Mouse (Mus musculus) lung, embryonic 15.5 days (tissue): ENCODE measurements around the gene Cd80. TPM values are rescaled to one million over a fixed set of nuclear protein-coding genes. Genes with fewer than 3 reads are reported as not detected.
"Not testable (repeated sequence)": the region's sequence is repeated elsewhere in the genome, so short reads cannot be mapped to it uniquely, and the experiment has no call there.

Experiments used
- ATAC-seq: fragments of 200-750 bp; cut with Nextera tagmentation; 2 replicates; pipeline ENCODE4 v1.8.0; 2017; ENCODE audit warnings: moderate number of reproducible peaks, borderline replicate concordance; ENCODE audit not compliant: low FRiP score, low TSS enrichment; ENCODE audit errors: extremely low read depth
- H3K27ac ChIP-seq: fragments of 300-500 bp; sonication (generic); 2 replicates; pipeline ENCODE4 v1.5.1; 2015; ENCODE audit warnings: moderate library complexity, mild to moderate bottlenecking, inconsistent platforms
- H3K27me3 ChIP-seq: fragments of 300-500 bp; sonication (generic); 2 replicates; pipeline ENCODE4 v1.6.1; 2015; ENCODE audit warnings: inconsistent platforms
- H3K36me3 ChIP-seq: fragments of 300-500 bp; sonication (generic); 2 replicates; pipeline ENCODE4 v1.6.1; 2015; ENCODE audit warnings: inconsistent platforms
- H3K4me1 ChIP-seq: fragments of 300-500 bp; sonication (generic); 2 replicates; pipeline ENCODE4 v1.6.1; 2015; ENCODE audit warnings: inconsistent platforms
- H3K4me2 ChIP-seq: fragments of 300-500 bp; sonication (generic); 2 replicates; pipeline ENCODE4 v1.6.1; 2015; ENCODE audit warnings: inconsistent platforms, mild to moderate bottlenecking, moderate library complexity
- H3K4me3 ChIP-seq: fragments of 300-500 bp; sonication (generic); 2 replicates; pipeline ENCODE4 v1.5.1; 2015; ENCODE audit warnings: mild to moderate bottlenecking, inconsistent platforms
- H3K9ac ChIP-seq: fragments of 300-500 bp; sonication (generic); 2 replicates; pipeline ENCODE4 v1.6.1; 2015; ENCODE audit warnings: inconsistent platforms
- H3K9me3 ChIP-seq: fragments of 300-500 bp; sonication (generic); 2 replicates; pipeline ENCODE4 v1.6.1; 2016; ENCODE audit warnings: inconsistent platforms
- WGBS: fragments of 180-500 bp; shearing (Covaris S2); methylation state at CpG from one replicate; pipeline ENCODE4 v1.1.7; 2015; 5-methylcytosine and 5-hydroxymethylcytosine counted together
- polyA plus RNA-seq: library from polyadenylated mRNA; unstranded; fragments of >200 nt; fragmentation: Nextera tagmentation; extraction: Ambion mirVana; gene quantifications from 2 replicates; pipeline ENCODE4 v1.2.1, GENCODE M21; 2015

Cd80 gene
- polyA plus RNA-seq, 1 experiment from 2014 or later: 0.39 TPM

DNA sequence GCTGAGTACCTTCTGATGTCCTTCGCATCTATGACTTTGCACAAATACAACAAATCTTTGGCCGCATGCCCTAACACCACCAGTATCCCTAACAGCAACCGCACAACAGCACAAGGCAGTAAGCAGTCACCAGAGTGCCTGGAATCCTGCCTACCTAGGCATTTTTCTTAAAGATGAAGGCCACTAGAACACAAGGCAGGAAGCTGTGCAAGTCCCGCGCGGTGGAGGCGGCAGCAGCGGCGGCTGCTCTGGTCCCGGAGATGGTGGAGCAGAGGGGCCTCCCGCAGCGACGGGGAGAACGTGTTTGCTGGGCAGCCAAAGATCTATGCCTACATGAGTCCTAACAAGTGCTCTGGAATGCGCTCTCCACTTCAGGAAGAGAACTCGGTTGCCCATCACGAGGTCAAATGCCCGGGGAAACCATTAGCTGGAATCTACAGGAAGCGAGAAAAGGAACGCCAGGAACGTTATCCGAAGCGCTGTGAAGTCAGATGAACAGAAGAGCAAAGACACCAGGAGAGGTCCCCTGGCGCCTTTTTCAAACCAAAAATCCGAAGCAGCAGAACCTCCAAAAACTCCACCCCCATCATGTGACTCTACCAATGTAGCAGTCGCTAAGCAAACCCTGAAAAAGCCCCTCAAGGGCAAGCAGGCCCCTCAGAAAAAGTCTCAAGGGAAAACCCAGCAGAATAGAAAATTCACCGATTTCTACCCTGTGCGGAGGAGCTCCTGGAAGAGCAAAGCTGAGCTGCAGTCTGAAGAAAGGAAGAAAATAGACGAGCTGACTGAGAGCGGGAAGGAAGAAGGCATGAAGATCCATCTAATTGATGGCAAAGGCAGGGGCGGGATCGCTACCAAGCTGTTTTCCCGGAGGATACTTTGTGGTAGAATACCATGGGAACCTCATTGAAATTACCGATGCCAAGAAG lies 21.2 kb downstream of the Cd80 start:
- WGBS: 5% methylated on average over 34 of the region's 34 CpGs
- Histone ChIP-seq H3K4me2 (peak overlapping the region; percentile 83), H3K4me3 (peak overlapping the region; percentile 41), H3K4me1 (peaks cover 11% of the 10 kb centered on the region), H3K36me3 (no peaks in the 10 kb centered on the region), H3K9ac (peak overlapping the region; percentile 37; the same call in 1 of the 2 replicates), H3K27me3 (no peaks in the 10 kb centered on the region), H3K9me3 (no peaks in the 10 kb centered on the region), H3K27ac (peak overlapping the region; percentile 61)
- peak; percentile 73 for ATAC-seq

DNA sequence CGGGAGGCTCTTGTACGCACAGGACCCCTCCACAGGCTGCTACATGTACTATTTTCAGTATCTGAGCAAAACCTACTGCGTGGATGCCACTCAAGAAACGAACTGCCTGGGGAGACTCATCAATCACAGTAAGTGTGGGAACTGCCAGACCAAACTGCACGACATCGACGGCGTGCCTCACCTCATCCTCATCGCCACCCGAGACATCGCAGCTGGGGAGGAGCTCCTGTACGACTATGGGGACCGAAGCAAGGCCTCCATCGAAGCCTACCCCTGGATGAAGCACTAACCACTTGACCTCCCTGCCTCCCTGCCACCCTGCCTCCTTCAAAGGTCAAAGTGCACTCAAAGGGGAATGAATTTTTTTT lies 21.9 kb downstream of the Cd80 start:
- not testable (repeated sequence) for H3K27ac ChIP-seq, ATAC-seq
- WGBS: 27% methylated on average over 14 of the region's 14 CpGs

DNA sequence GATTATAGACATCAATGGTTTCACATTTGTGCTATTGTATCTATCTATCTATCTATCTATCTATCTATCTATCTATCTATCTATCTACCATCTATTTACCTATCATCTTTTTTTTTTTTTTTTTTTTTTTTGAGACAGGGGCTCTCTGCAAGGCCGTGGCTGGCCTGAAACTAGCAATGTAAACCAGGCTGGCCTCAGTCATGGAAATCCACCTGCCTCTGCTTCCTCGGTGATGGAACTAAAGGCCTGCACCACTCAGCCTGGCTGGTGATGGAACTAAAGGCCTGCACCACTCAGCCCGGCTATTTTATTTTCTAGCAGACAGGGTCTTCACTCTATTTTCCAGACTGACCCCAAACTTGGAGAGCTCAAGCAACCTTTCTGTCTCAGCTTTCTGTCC lies 22.9 kb downstream of the Cd80 start:
- no peaks in the 10 kb centered on the region for H3K36me3 ChIP-seq
- peaks cover 14% of the 10 kb centered on the region for H3K4me1 ChIP-seq
- H3K9me3 ChIP-seq: no peaks in the 10 kb centered on the region
- peaks cover 5% of the 10 kb centered on the region; the same call in 1 of the 2 replicates for H3K27me3 ChIP-seq
- H3K4me2 ChIP-seq: no peak overlapping the region
- ATAC-seq: no peak
- H3K4me3 ChIP-seq: no peak overlapping the region
- no peak overlapping the region for H3K9ac ChIP-seq
- 92% methylated on average over 3 of the region's 3 CpGs for WGBS
- no peak overlapping the region for H3K27ac ChIP-seq

More for the DNA sequence above, 21.9 kb downstream of the Cd80 start:
- peak overlapping the region; percentile 83 for H3K4me2 ChIP-seq
- not testable (repeated sequence) for H3K9me3 ChIP-seq, H3K27me3 ChIP-seq, H3K36me3 ChIP-seq
- H3K4me3 ChIP-seq: peak overlapping the region; percentile 41
- H3K9ac ChIP-seq: 0 out of 2 replicates have a peak overlapping the region, but pooled peaks have one; percentile 37
- H3K4me1 ChIP-seq: peaks cover 11% of the 10 kb centered on the region

DNA sequence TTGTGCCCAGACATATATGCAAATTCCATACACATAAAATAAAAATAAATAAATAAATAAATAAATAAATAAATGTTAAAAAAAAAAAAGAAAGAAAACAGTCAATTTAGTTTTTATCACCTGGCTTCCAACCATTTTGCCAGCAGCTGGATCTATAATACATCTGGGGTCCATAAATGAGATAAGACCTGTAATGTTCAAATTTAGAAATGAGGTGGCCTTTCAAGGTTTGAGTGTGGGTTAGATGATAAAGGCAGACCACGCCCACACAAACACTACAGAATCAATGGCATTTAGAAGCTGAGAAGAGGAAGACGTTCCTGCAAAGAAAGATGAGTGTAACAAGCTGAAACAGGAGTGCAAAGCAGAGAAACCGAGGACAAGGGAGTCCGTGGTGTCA lies 26.0 kb downstream of the Cd80 start:
- no peak overlapping the region for H3K27ac ChIP-seq
- no peak overlapping the region for H3K4me3 ChIP-seq
- peaks cover 16% of the 10 kb centered on the region for H3K4me1 ChIP-seq
- peaks cover 16% of the 10 kb centered on the region for H3K27me3 ChIP-seq
- no peak overlapping the region for H3K4me2 ChIP-seq
- H3K36me3 ChIP-seq: no peaks in the 10 kb centered on the region
- 65% methylated on average over 4 of the region's 4 CpGs for WGBS
- ATAC-seq: no peak
- no peaks in the 10 kb centered on the region for H3K9me3 ChIP-seq
- H3K9ac ChIP-seq: no peak overlapping the region

DNA sequence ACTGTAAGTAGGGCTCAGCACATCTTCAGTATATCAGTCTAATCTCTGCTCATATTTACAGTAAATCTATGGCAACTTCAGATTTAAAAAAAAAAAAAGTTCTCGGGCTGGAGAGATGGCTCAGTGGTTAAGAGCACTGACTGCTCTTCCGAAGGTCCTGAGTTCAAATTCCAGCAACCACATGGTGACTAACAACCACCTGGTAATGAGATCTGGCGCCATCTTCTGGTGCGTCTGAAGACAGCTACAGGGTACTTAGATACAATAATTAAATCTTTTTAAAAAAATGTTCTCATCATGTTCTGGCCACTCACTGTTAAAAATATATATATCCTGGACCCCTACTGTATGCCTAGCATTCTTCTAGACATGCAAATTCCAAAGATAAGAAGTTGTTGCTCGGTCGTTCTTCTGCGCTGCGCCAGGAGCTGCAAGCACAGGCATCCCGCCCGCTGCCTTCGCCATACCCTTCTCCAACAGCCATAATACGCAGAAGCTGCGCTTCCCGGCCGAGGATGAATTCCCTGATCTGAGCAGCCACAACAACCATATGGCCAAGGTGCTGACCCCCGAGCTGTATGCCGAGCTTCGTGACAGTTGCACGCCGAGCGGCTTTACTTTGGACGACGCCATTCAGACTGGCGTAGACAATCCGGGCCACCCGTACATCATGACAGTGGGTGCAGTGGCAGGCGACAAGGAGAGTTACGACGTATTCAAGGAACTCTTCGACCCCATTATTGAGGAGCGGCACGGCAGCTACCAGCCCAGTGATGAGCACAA lies 27.6 kb downstream of the Cd80 start:
- no peak overlapping the region for H3K27ac ChIP-seq
- H3K9ac ChIP-seq: peak overlapping the region; percentile 27; the same call in 1 of the 2 replicates
- peak; percentile 31; the same call in 1 of the 2 replicates for ATAC-seq

DNA sequence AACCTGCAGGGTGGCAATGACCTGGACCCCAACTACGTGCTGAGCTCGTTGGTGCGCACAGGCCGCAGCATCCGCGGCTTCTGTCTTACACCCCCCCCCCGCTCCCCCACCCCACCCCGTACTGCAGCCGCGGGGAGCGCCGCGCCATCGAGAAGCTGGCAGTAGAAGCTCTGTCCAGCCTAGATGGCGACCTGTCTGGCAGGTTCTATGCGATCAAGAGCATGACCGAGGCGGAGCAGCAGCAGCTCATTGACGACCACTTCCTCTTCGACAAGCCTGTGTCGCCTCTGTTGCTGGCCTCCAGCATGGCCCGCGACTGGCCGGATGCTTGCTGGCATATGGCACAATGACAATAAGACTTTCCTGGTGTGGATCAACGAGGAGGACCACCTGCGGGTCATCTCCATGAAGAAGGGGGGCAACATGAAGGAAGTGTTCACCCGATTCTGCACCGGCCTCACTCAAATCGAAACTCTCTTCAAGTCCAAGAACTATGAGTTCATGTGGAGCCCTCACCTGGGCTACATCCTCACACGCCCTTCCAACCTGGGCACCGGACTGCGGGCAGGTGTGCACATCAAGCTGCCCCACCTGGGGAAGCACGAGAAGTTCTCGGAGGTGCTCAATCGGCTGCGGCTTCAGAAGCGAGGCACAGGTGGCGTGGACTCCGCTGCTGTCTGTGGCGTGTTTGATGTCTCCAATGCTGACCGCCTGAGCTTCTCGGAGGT lies 28.4 kb downstream of the Cd80 start:
- peak; percentile 52; the same call in 1 of the 2 replicates for ATAC-seq
- Histone ChIP-seq H3K27me3 (peaks cover 16% of the 10 kb centered on the region), H3K9me3 (no peaks in the 10 kb centered on the region), H3K9ac (peak overlapping the region; percentile 27; the same call in 1 of the 2 replicates), H3K4me2 (peak overlapping the region; percentile 75), H3K4me1 (peaks cover 8% of the 10 kb centered on the region; the same call in 1 of the 2 replicates), H3K36me3 (no peaks in the 10 kb centered on the region), H3K4me3 (peak overlapping the region; percentile 40), H3K27ac (no peak overlapping the region)
- WGBS: 20% methylated on average over 36 of the region's 42 CpGs

More for the DNA sequence above, 27.6 kb downstream of the Cd80 start:
- peaks cover 8% of the 10 kb centered on the region; the same call in 1 of the 2 replicates for H3K4me1 ChIP-seq
- no peaks in the 10 kb centered on the region for H3K36me3 ChIP-seq
- peaks cover 16% of the 10 kb centered on the region for H3K27me3 ChIP-seq
- 14% methylated on average over 32 of the region's 32 CpGs for WGBS
- H3K9me3 ChIP-seq: no peaks in the 10 kb centered on the region
- peak overlapping the region; percentile 40 for H3K4me3 ChIP-seq
- peak overlapping the region; percentile 75 for H3K4me2 ChIP-seq

DNA sequence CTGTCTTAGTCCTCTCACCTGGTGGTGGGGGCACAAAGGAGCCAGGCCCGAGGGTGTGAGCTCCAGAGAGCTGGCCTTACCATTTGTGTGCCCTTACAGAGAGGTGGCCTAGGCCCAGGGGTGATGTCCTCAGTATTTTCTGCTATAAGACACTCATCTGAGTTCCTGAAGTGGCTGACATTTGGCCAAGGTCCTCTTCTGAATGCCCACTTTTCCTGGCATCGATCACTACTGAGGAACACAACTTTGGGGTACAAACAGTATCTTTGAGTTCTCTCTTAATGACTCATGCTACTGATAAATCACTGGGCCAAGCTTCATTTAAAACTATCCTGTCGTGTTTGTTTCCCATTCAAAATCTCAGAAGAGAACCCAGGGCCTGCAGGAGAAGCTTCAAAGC lies 37.2 kb downstream of the Cd80 start:
- Histone ChIP-seq H3K9ac (no peak overlapping the region), H3K4me3 (no peak overlapping the region), H3K4me2 (no peak overlapping the region), H3K27me3 (no peaks in the 10 kb centered on the region), H3K9me3 (no peaks in the 10 kb centered on the region), H3K36me3 (peaks cover 9% of the 10 kb centered on the region), H3K27ac (no peak overlapping the region), H3K4me1 (no peaks in the 10 kb centered on the region)
- no peak for ATAC-seq
- whole genome bisulfite sequencing: 82% methylated on average over 3 of the region's 3 CpGs

DNA sequence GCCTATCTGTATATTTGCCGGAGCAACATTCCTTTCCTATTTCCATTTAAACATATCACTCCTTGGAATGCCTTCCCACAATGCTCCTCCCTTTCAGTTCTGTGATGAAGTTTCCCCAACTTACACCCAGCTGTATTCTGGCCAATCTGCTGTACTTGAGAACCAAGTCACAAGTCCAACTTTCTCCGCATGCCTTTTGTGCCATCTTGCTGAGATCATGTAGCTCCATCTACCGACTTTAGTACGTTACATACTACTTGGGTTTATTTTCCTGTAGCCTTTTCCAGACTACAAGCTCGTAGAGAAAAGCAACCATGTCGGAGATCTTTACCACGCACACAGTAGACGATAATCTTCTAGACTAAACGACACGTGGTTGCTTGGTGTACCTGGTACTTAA lies 38.5 kb downstream of the Cd80 start:
- no peak for ATAC-seq
- no peak overlapping the region for H3K4me3 ChIP-seq
- no peaks in the 10 kb centered on the region for H3K4me1 ChIP-seq
- no peak overlapping the region for H3K9ac ChIP-seq
- H3K4me2 ChIP-seq: no peak overlapping the region
- 72% methylated on average over 10 of the region's 10 CpGs for WGBS
- no peaks in the 10 kb centered on the region for H3K27me3 ChIP-seq
- no peaks in the 10 kb centered on the region for H3K9me3 ChIP-seq
- H3K27ac ChIP-seq: no peak overlapping the region
- H3K36me3 ChIP-seq: peaks cover 18% of the 10 kb centered on the region

DNA sequence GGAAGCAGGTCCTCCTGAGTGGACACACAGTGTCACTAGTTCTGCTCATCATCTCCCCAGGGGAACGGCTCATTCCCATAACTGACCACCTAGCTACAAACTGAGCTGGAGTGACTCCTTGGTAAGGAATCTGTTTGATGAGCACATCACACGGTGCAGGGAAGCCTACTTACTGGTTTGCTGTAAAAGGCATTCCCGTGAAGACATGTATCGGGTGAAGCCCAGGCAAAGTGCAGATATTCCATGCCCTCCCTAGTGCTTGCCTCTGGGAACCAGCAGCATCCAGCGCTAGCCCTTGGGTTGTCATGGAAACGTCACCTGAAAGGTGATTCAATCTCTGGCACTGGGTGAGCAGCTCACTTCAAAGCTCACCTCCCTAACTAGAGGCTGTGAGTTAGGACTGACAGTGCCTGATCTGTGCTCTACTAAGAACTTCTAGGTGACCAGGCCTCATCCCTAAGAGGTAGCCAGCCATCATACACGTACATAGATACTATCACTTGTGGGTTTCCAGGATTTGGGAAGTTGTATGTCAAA lies 41.3 kb downstream of the Cd80 start:
- Histone ChIP-seq H3K4me3 (no peak overlapping the region), H3K9me3 (no peaks in the 10 kb centered on the region), H3K36me3 (peaks cover 31% of the 10 kb centered on the region), H3K27me3 (no peaks in the 10 kb centered on the region), H3K4me1 (no peaks in the 10 kb centered on the region), H3K4me2 (no peak overlapping the region), H3K27ac (no peak overlapping the region), H3K9ac (no peak overlapping the region)
- ATAC-seq: no peak
- 73% methylated on average over 7 of the region's 7 CpGs for WGBS

DNA sequence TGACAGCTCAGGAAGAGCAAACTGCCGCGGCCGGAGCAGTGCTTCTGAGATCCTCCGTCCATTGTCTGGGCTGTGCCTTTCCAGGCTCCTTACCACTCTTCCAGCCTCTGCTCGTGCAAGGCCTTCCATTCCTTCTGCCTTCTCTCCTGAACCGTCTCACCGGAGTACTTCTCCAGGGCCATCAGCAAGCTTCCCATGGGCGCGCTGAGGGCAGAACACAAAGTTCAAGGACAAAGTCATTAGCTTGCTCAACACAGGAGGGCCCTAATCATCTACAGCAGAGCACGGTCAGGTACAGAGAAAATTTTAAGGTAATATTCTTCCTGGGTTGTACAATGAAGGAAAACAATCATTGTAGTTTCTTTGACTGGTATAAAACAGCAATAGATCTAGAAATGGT lies 47.1 kb downstream of the Cd80 start:
- no peak overlapping the region for H3K9ac ChIP-seq
- H3K4me2 ChIP-seq: no peak overlapping the region
- WGBS: 87% methylated on average over 10 of the region's 10 CpGs
- H3K4me3 ChIP-seq: no peak overlapping the region
- peaks cover 54% of the 10 kb centered on the region for H3K36me3 ChIP-seq
- H3K9me3 ChIP-seq: no peaks in the 10 kb centered on the region
- no peaks in the 10 kb centered on the region for H3K4me1 ChIP-seq
- H3K27me3 ChIP-seq: no peaks in the 10 kb centered on the region
- ATAC-seq: no peak
- no peak overlapping the region for H3K27ac ChIP-seq

DNA sequence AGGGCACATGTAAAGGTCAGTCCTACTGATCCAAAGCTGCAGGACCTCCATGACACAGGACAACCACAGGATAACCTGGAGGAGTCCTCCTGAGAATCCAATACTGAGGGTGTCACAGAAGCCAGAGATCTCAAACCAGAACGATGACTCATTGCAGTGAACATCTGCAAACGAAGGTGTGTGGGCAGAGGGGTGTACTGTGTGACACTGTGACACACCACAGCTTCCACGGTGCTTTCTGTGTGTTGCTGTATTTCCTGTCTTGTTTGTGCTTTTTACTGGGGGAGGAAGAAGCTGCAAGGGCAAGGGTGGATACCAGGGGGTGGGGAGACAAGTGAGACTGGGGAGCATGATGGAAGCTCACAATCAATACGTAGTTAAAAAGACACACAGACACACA lies 48.2 kb downstream of the Cd80 start:
- Histone ChIP-seq H3K4me1 (no peaks in the 10 kb centered on the region), H3K4me3 (no peak overlapping the region), H3K27me3 (no peaks in the 10 kb centered on the region), H3K36me3 (peaks cover 53% of the 10 kb centered on the region), H3K9ac (no peak overlapping the region), H3K27ac (no peak overlapping the region), H3K4me2 (no peak overlapping the region), H3K9me3 (no peaks in the 10 kb centered on the region)
- ATAC-seq: no peak
- 82% methylated on average over 4 of the region's 4 CpGs for WGBS
